Mouse (Mus musculus) hindbrain, embryonic 16.5 days (tissue): ENCODE results near the gene Slc24a5. TPM values are rescaled to one million over a fixed set of nuclear protein-coding genes. Genes with fewer than 3 reads are reported as not detected.
"Not testable (repeated sequence)": the region's sequence is repeated elsewhere in the genome, so short reads cannot be mapped to it uniquely, and the experiment has no call there.

Experiments used
- ATAC-seq: fragments of 200-750 bp; cut with Nextera tagmentation; 2 replicates; pipeline ENCODE4 v1.8.0; 2017; ENCODE audit warnings: moderate TSS enrichment, moderate library complexity
- H3K27ac ChIP-seq: fragments of 300-500 bp; sonication (generic); 2 replicates; pipeline ENCODE4 v1.5.1; 2014; ENCODE audit warnings: low read depth, mild to moderate bottlenecking, control low read depth, low read length, moderate library complexity
- H3K27me3 ChIP-seq: fragments of 300-500 bp; sonication (generic); replicated peaks from 2 replicates; pipeline ENCODE4 v1.6.1; 2014; ENCODE audit warnings: low read length; ENCODE audit not compliant: control insufficient read depth, insufficient read depth
- H3K36me3 ChIP-seq: fragments of 300-500 bp; sonication (generic); 2 replicates; pipeline ENCODE4 v1.6.1; 2014; ENCODE audit warnings: mild to moderate bottlenecking, low read length, moderate library complexity, mixed read lengths; ENCODE audit not compliant: control insufficient read depth, insufficient read depth
- H3K4me1 ChIP-seq: fragments of 300-500 bp; sonication (generic); 2 replicates; pipeline ENCODE4 v1.6.1; 2014; ENCODE audit warnings: low read depth, low read length; ENCODE audit not compliant: control insufficient read depth, insufficient read depth
- H3K4me2 ChIP-seq: fragments of 300-500 bp; sonication (generic); 2 replicates; pipeline ENCODE4 v1.6.1; 2014; ENCODE audit warnings: mild to moderate bottlenecking, low read length, control low read depth, moderate library complexity
- H3K4me3 ChIP-seq: fragments of 300-500 bp; sonication (generic); 2 replicates; pipeline ENCODE4 v1.5.1; 2014; ENCODE audit warnings: mild to moderate bottlenecking, low read length, control low read depth, moderate library complexity
- H3K9ac ChIP-seq: fragments of 300-500 bp; sonication (generic); 2 replicates; pipeline ENCODE4 v1.6.1; 2014; ENCODE audit warnings: low read depth, mild to moderate bottlenecking, control low read depth, low read length, moderate library complexity
- H3K9me3 ChIP-seq: fragments of 300-500 bp; sonication (generic); 2 replicates; pipeline ENCODE4 v1.6.1; 2014; ENCODE audit warnings: mild to moderate bottlenecking, low read length, moderate library complexity; ENCODE audit not compliant: control insufficient read depth
- WGBS: fragments of 180-500 bp; shearing (Covaris S2); extraction: QIAGEN DNeasy Blood & Tissue Kit; methylation state at CpG from one replicate; pipeline ENCODE4 v1.1.7; 2014; 5-methylcytosine and 5-hydroxymethylcytosine counted together
- polyA plus RNA-seq: library from polyadenylated mRNA; unstranded; fragments of >200 nt; fragmentation: Nextera tagmentation; extraction: Ambion mirVana; gene quantifications from 2 replicates; pipeline ENCODE4 v1.2.1, GENCODE M21; 2015

Gene Slc24a5
- polyA plus RNA-seq, 1 experiment from 2014 or later, result 4.5 TPM

- H3K4me3 ChIP-seq, ATAC-seq, H3K9ac ChIP-seq, H3K27ac ChIP-seq, H3K4me2 ChIP-seq, H3K27me3 ChIP-seq, H3K9me3 ChIP-seq, H3K4me1 ChIP-seq: not testable (repeated sequence)
- H3K36me3 ChIP-seq, result peaks cover 28% of the 10 kb centered on the region
- 76% methylated on average over 3 of the region's 3 CpGs for WGBS
Observed at GRCm38 (mm10) chr2:125092123-125092522, 24.2 kb downstream of the Slc24a5 start.

- peaks cover 12% of the 10 kb centered on the region for H3K36me3 ChIP-seq
- WGBS, result 97% methylated on average over 13 of the region's 13 CpGs
- not testable (repeated sequence) for H3K9me3 ChIP-seq, H3K27ac ChIP-seq, H3K4me2 ChIP-seq, H3K4me3 ChIP-seq, H3K9ac ChIP-seq, ATAC-seq, H3K4me1 ChIP-seq, H3K27me3 ChIP-seq
Observed at GRCm38 (mm10) chr2:125104491-125104890, 36.6 kb downstream of the Slc24a5 start.

GRCm38 (mm10) chr2:125106536-125106935, 38.6 kb downstream of the Slc24a5 start:
- H3K9ac ChIP-seq, H3K27me3 ChIP-seq, H3K27ac ChIP-seq, ATAC-seq, H3K4me2 ChIP-seq, H3K4me3 ChIP-seq, H3K4me1 ChIP-seq, H3K9me3 ChIP-seq: not testable (repeated sequence)
- WGBS, result 90% methylated on average over 4 of the region's 4 CpGs
- H3K36me3 ChIP-seq, result peaks cover 12% of the 10 kb centered on the region

GRCm38 (mm10) chr2:125119381-125120110, 51.6 kb downstream of the Slc24a5 start:
- Histone ChIP-seq H3K4me2 (no peak overlapping the region; the same call in 1 of the 2 replicates), H3K9ac (no peak overlapping the region), H3K36me3 (peaks cover 3% of the 10 kb centered on the region; the same call in 1 of the 2 replicates), H3K4me3 (no peak overlapping the region), H3K27me3 (no peaks in the 10 kb centered on the region), H3K4me1 (peaks cover 20% of the 10 kb centered on the region), H3K27ac (no peak overlapping the region), H3K9me3 (no peaks in the 10 kb centered on the region)
- 64% methylated on average over 6 of the region's 6 CpGs for WGBS
- ATAC-seq, result no peak

- 5% methylated on average over 4 of the region's 4 CpGs for WGBS
- Histone ChIP-seq H3K4me2 (peak overlapping the region; percentile 73), H3K9me3 (no peaks in the 10 kb centered on the region), H3K4me1 (peaks cover 20% of the 10 kb centered on the region), H3K27ac (peak overlapping the region; percentile 95), H3K4me3 (peak overlapping the region; percentile 70), H3K9ac (peak overlapping the region; percentile 89), H3K36me3 (no peaks in the 10 kb centered on the region), H3K27me3 (no peaks in the 10 kb centered on the region)
- peak; percentile 10; the same call in 1 of the 2 replicates for ATAC-seq
Observed at GRCm38 (mm10) chr2:125122288-125122623, 54.3 kb downstream of the Slc24a5 start.

GRCm38 (mm10) chr2:125122624-125123476, 54.9 kb downstream of the Slc24a5 start:
- H3K27ac ChIP-seq, result peak overlapping the region; percentile 95
- peak overlapping the region; percentile 73 for H3K4me2 ChIP-seq
- H3K36me3 ChIP-seq, result no peaks in the 10 kb centered on the region
- peak overlapping the region; percentile 89 for H3K9ac ChIP-seq
- H3K4me1 ChIP-seq, result peaks cover 20% of the 10 kb centered on the region
- H3K9me3 ChIP-seq, result no peaks in the 10 kb centered on the region
- peak; percentile 76 for ATAC-seq
- peak overlapping the region; percentile 70 for H3K4me3 ChIP-seq
- H3K27me3 ChIP-seq, result no peaks in the 10 kb centered on the region
- under 1% methylated on average over 43 of the region's 59 CpGs for WGBS

GRCm38 (mm10) chr2:125123477-125123852, 55.5 kb downstream of the Slc24a5 start, which contains the start of gene Myef2:
Gene Myef2, minus strand, starts transcription at chr2:125123661.
- H3K9ac ChIP-seq, result peak within 1 kb of the TSS; percentile 89
- no peaks in the 10 kb centered on the region for H3K27me3 ChIP-seq
- H3K9me3 ChIP-seq, result no peaks in the 10 kb centered on the region
- H3K4me2 ChIP-seq, result peak within 1 kb of the TSS; percentile 73
- peaks cover 20% of the 10 kb centered on the region for H3K4me1 ChIP-seq
- ATAC-seq, result peak; percentile 85
- peak within 1 kb of the TSS; percentile 70 for H3K4me3 ChIP-seq
- 1% methylated on average over 40 of the region's 48 CpGs for WGBS
- H3K27ac ChIP-seq, result peak within 1 kb of the TSS; percentile 95
- H3K36me3 ChIP-seq, result no peaks in the 10 kb centered on the region

- WGBS, result 31% methylated on average over 4 of the region's 4 CpGs
- Histone ChIP-seq H3K27me3 (no peaks in the 10 kb centered on the region), H3K36me3 (no peaks in the 10 kb centered on the region), H3K4me1 (peaks cover 12% of the 10 kb centered on the region), H3K4me3 (no peak overlapping the region), H3K9ac (no peak overlapping the region), H3K9me3 (no peaks in the 10 kb centered on the region), H3K27ac (no peak overlapping the region), H3K4me2 (no peak overlapping the region)
- no peak for ATAC-seq
Observed at GRCm38 (mm10) chr2:125125824-125126223, 57.9 kb downstream of the Slc24a5 start.

GRCm38 (mm10) chr2:125126792-125127191, 58.9 kb downstream of the Slc24a5 start:
- Histone ChIP-seq H3K4me3 (no peak overlapping the region), H3K9ac (no peak overlapping the region), H3K4me1 (peaks cover 4% of the 10 kb centered on the region), H3K9me3 (no peaks in the 10 kb centered on the region), H3K27ac (no peak overlapping the region), H3K27me3 (no peaks in the 10 kb centered on the region), H3K4me2 (no peak overlapping the region), H3K36me3 (no peaks in the 10 kb centered on the region)
- ATAC-seq, result no peak
- 81% methylated on average over 3 of the region's 3 CpGs for WGBS
